Mouse (Mus musculus): ENCODE results near the gene Dock9. TPM values are rescaled to one million over a fixed set of nuclear protein-coding genes. Genes with fewer than 3 reads are reported as not detected.
"Not testable (repeated sequence)": the region's sequence is repeated elsewhere in the genome, so short reads cannot be mapped to it uniquely, and the experiment has no call there.

Gene Dock9
- polyA plus RNA-seq, 1 experiment from 2014 or later = 4.2 TPM

- not testable (repeated sequence) for H3K27me3 ChIP-seq (ENCODE audit: control insufficient read depth, insufficient read depth, low read length); H3K9me3 ChIP-seq (ENCODE audit: control insufficient read depth, low read length); H3K4me3 ChIP-seq (ENCODE audit: low read depth, low read length); H3K36me3 ChIP-seq (ENCODE audit: control insufficient read depth, insufficient read depth, low read length); H3K9ac ChIP-seq (ENCODE audit: low read length); H3K27ac ChIP-seq (ENCODE audit: low read depth, low read length); ATAC-seq (ENCODE audit: low FRiP score); DNase-seq (ENCODE audit: low spot score, missing footprints); H3K4me2 ChIP-seq
- 87% methylated on average over 3 of the region's 3 CpGs for WGBS
- peaks cover 15% of the 10 kb centered on the region for H3K4me1 ChIP-seq (ENCODE audit: control insufficient read depth, insufficient read depth, low read length)
These were observed 82.8 kb downstream of the Dock9 start for GRCm38 (mm10) chr14:121714799-121715198.

DNA sequence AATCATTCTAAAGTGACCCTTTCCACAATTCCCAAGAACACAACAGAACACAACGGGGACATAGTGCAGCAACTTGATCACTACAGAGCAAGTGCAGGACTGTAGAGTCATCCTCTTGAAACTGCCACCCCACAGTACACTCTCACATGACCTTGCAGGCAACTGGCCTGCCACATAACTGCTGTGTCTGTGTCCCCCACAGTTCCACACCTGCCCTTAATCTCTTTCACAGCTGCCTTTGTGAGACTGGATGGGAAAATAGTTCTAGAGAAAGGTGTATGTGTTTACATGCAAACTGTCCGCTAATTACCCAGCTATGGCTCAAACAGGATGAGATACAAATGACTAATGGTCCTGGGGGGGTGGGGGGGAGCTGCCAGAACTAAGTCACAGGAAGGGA lies 83.4 kb downstream of the Dock9 start:
- Histone ChIP-seq H3K9me3 (ENCODE audit: control insufficient read depth, low read length) (no peaks in the 10 kb centered on the region), H3K27me3 (ENCODE audit: control insufficient read depth, insufficient read depth, low read length) (no peaks in the 10 kb centered on the region), H3K36me3 (ENCODE audit: control insufficient read depth, insufficient read depth, low read length) (no peaks in the 10 kb centered on the region), H3K9ac (ENCODE audit: low read length) (no peak overlapping the region), H3K4me2 (no peak overlapping the region; the same call in 1 of the 2 replicates), H3K4me1 (ENCODE audit: control insufficient read depth, insufficient read depth, low read length) (peaks cover 15% of the 10 kb centered on the region), H3K27ac (ENCODE audit: low read depth, low read length) (peak overlapping the region; percentile 55; the same call in 1 of the 2 replicates), H3K4me3 (ENCODE audit: low read depth, low read length) (no peak overlapping the region)
- DNase-seq (ENCODE audit: low spot score, missing footprints) (no peak), ATAC-seq (ENCODE audit: low FRiP score) (peak; percentile 15; the same call in 1 of the 2 replicates)
- 56% methylated on average over 2 of the region's 2 CpGs for WGBS

DNA sequence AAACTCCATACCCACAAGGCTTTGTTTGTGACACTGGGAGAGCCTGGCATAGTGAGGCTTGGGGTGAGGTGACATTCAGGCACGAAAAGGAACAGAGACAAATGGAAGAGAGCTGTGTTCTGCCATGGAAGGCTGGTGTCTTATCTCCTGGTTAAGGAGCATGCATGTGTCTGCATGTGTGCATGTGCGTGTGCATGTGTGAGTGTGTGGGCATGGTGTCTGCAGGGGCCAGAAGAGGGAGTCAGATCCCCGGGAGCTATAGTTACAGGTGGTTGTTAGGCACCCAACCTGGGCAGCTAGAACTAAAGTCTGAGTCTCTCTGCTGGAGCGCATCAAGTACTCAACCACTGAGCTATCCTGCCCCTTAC lies 83.8 kb downstream of the Dock9 start:
- Histone ChIP-seq H3K4me1 (ENCODE audit: control insufficient read depth, insufficient read depth, low read length) (peaks cover 15% of the 10 kb centered on the region), H3K36me3 (ENCODE audit: control insufficient read depth, insufficient read depth, low read length) (no peaks in the 10 kb centered on the region), H3K27ac (ENCODE audit: low read depth, low read length) (peak overlapping the region; percentile 55), H3K4me2 (no peak overlapping the region; the same call in 1 of the 2 replicates), H3K9me3 (ENCODE audit: control insufficient read depth, low read length) (no peaks in the 10 kb centered on the region), H3K9ac (ENCODE audit: low read length) (no peak overlapping the region; the same call in 1 of the 2 replicates), H3K4me3 (ENCODE audit: low read depth, low read length) (no peak overlapping the region), H3K27me3 (ENCODE audit: control insufficient read depth, insufficient read depth, low read length) (no peaks in the 10 kb centered on the region)
- peak; percentile 54; the same call in 1 of the 2 replicates for ATAC-seq (ENCODE audit: low FRiP score)
- 30% methylated on average over 4 of the region's 4 CpGs for WGBS
- no peak for DNase-seq (ENCODE audit: low spot score, missing footprints)

DNA sequence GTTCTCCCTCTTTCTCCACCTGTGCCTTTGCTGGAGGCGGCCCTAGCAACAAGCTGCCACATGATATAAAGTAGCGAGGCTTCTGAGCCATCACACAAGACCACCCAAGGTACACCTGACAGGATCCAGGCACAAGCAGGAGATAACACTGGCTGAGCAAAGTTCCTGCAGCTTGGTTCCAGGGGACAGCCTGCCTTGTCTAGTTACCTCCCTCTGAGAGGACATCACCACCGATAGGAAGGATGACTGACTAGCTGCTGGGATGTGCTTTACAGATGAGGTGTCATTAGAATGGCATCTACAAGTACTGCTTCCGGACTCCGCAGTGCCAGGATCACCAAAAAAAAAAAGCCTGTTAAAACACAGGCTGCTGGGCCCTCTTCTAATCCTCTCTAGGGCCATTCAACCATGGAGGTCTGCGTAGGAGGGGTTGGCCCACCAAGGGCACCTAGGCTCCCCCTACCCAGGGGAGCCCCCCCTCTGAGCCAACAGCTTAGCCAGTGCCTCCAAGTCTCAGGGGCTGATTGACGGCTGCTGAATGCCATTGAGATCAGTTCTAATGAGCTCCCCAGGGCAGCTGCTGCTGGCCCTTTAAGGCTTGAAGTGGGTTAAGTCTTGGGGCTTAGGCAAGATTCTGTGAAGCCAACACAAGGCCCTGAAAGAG lies 84.3 kb downstream of the Dock9 start:
- peak; percentile 95 for DNase-seq (ENCODE audit: low spot score, missing footprints)
- Histone ChIP-seq H3K36me3 (ENCODE audit: control insufficient read depth, insufficient read depth, low read length) (no peaks in the 10 kb centered on the region), H3K4me3 (ENCODE audit: low read depth, low read length) (no peak overlapping the region), H3K4me2 (no peak overlapping the region; the same call in 1 of the 2 replicates), H3K9ac (ENCODE audit: low read length) (no peak overlapping the region; the same call in 1 of the 2 replicates), H3K27me3 (ENCODE audit: control insufficient read depth, insufficient read depth, low read length) (no peaks in the 10 kb centered on the region), H3K4me1 (ENCODE audit: control insufficient read depth, insufficient read depth, low read length) (peaks cover 15% of the 10 kb centered on the region), H3K27ac (ENCODE audit: low read depth, low read length) (peak overlapping the region; percentile 55), H3K9me3 (ENCODE audit: control insufficient read depth, low read length) (no peaks in the 10 kb centered on the region)
- peak; percentile 92 for ATAC-seq (ENCODE audit: low FRiP score)
- 3% methylated on average over 7 of the region's 7 CpGs for WGBS

DNA sequence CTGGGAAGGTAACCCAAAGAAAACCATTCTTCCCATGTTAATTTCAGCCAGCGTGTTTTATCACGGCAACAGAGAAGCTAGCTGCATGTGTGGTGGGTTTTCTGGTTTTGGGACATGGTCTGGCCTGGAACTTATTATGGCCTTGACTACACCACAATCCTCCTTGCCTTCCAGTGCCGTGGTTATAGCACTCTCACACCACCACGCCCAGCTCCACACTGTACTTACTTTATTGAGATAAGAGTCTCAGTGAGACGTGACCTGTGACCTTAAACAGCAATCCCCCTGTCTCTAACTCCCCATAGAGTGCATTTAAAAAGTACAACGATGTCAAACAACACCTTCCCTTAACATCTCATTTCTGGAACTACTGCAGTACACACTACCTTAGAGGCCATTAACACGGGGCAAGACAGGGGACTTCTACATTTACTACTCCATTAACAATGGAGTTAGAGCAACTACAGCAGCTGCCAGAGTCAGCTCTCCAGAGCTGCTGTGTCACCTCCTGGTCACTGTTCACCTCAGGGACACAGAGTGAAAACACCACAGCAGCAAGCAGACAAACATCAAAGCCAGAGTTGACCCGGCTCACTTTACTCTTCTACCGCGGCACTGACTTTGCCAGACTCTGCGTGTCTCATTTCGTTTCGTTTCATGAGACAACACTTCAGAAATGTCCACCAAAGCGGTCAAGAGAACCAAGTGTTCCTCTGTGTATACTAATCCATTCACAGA lies 86.4 kb downstream of the Dock9 start:
- Histone ChIP-seq H3K36me3 (ENCODE audit: control insufficient read depth, insufficient read depth, low read length) (no peaks in the 10 kb centered on the region), H3K4me1 (ENCODE audit: control insufficient read depth, insufficient read depth, low read length) (peaks cover 21% of the 10 kb centered on the region), H3K9me3 (ENCODE audit: control insufficient read depth, low read length) (no peaks in the 10 kb centered on the region), H3K27ac (ENCODE audit: low read depth, low read length) (no peak overlapping the region), H3K9ac (ENCODE audit: low read length) (no peak overlapping the region), H3K4me3 (ENCODE audit: low read depth, low read length) (no peak overlapping the region), H3K27me3 (ENCODE audit: control insufficient read depth, insufficient read depth, low read length) (no peaks in the 10 kb centered on the region), H3K4me2 (no peak overlapping the region)
- WGBS = 66% methylated on average over 14 of the region's 14 CpGs
- no peak for DNase-seq (ENCODE audit: low spot score, missing footprints)
- ATAC-seq (ENCODE audit: low FRiP score) = no peak

GRCm38 (mm10) chr14:121710130-121710529 lies 87.5 kb downstream of the Dock9 start:
- Histone ChIP-seq H3K36me3 (ENCODE audit: control insufficient read depth, insufficient read depth, low read length) (no peaks in the 10 kb centered on the region), H3K9me3 (ENCODE audit: control insufficient read depth, low read length) (no peaks in the 10 kb centered on the region), H3K4me3 (ENCODE audit: low read depth, low read length) (no peak overlapping the region), H3K27me3 (ENCODE audit: control insufficient read depth, insufficient read depth, low read length) (no peaks in the 10 kb centered on the region), H3K9ac (ENCODE audit: low read length) (no peak overlapping the region), H3K4me1 (ENCODE audit: control insufficient read depth, insufficient read depth, low read length) (peaks cover 21% of the 10 kb centered on the region), H3K4me2 (no peak overlapping the region), H3K27ac (ENCODE audit: low read depth, low read length) (no peak overlapping the region)
- DNase-seq (ENCODE audit: low spot score, missing footprints) (no peak), ATAC-seq (ENCODE audit: low FRiP score) (no peak)
- 66% methylated on average over 3 of the region's 3 CpGs for WGBS

DNA sequence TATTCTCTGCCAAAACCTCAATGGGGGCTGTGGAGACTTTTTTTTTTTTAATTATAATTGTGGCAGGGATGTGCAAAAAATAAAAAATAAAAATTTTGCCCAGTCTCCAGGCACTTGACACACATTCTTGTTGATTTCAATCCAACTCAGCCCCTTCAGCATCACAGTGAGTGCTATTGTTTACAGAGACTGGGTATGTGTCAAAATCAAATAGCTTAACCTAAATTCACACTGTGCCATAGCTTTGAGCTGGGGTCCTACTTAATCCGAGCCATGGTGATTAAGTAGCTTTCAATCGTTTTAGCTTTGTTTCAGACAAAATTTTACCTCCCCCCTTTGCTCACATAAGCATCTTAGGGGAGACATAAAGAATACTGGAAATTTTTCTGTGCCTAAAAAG lies 89.4 kb downstream of the Dock9 start:
- WGBS = 8% methylated on average over 2 of the region's 2 CpGs
- Histone ChIP-seq H3K9ac (ENCODE audit: low read length) (no peak overlapping the region), H3K36me3 (ENCODE audit: control insufficient read depth, insufficient read depth, low read length) (no peaks in the 10 kb centered on the region), H3K27me3 (ENCODE audit: control insufficient read depth, insufficient read depth, low read length) (no peaks in the 10 kb centered on the region), H3K4me2 (no peak overlapping the region), H3K4me1 (ENCODE audit: control insufficient read depth, insufficient read depth, low read length) (peaks cover 10% of the 10 kb centered on the region), H3K9me3 (ENCODE audit: control insufficient read depth, low read length) (no peaks in the 10 kb centered on the region), H3K27ac (ENCODE audit: low read depth, low read length) (no peak overlapping the region), H3K4me3 (ENCODE audit: low read depth, low read length) (no peak overlapping the region)
- DNase-seq (ENCODE audit: low spot score, missing footprints) (no peak), ATAC-seq (ENCODE audit: low FRiP score) (peak; percentile 58; the same call in 1 of the 2 replicates)

DNA sequence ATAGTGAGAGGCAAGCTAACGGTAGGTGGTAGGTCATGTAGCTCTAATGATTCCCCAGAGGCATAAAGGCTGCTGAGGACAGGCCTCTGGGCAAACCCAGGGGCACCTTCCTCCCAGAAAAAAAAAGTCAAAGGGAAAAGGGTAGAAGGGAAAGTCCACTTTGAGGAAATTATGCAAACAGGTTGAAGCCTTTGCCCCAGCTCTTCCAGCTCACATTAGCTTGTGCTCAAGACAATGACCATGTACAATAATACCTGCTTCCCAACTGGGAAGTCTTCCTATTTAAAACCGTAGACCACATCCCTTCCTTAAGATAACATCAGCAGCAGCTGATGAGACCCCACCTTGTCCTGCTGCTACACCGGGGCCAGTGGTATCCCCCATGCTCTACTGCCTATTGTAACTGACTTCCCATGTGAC lies 91.1 kb downstream of the Dock9 start:
- no peaks in the 10 kb centered on the region for H3K36me3 ChIP-seq (ENCODE audit: control insufficient read depth, insufficient read depth, low read length)
- no peak overlapping the region for H3K9ac ChIP-seq (ENCODE audit: low read length)
- 79% methylated on average over 3 of the region's 3 CpGs for WGBS
- H3K4me1 ChIP-seq (ENCODE audit: control insufficient read depth, insufficient read depth, low read length) = peaks cover 6% of the 10 kb centered on the region
- DNase-seq (ENCODE audit: low spot score, missing footprints) (no peak), ATAC-seq (ENCODE audit: low FRiP score) (no peak)
- no peak overlapping the region for H3K4me3 ChIP-seq (ENCODE audit: low read depth, low read length)
- no peak overlapping the region for H3K27ac ChIP-seq (ENCODE audit: low read depth, low read length)
- no peaks in the 10 kb centered on the region for H3K27me3 ChIP-seq (ENCODE audit: control insufficient read depth, insufficient read depth, low read length)
- H3K9me3 ChIP-seq (ENCODE audit: control insufficient read depth, low read length) = no peaks in the 10 kb centered on the region
- no peak overlapping the region for H3K4me2 ChIP-seq

GRCm38 (mm10) chr14:121705644-121706043 lies 92.0 kb downstream of the Dock9 start:
- ATAC-seq (ENCODE audit: low FRiP score) = no peak
- 78% methylated on average over 5 of the region's 5 CpGs for WGBS
- peaks cover 6% of the 10 kb centered on the region for H3K4me1 ChIP-seq (ENCODE audit: control insufficient read depth, insufficient read depth, low read length)
- no peak for DNase-seq (ENCODE audit: low spot score, missing footprints)
- no peak overlapping the region for H3K4me2 ChIP-seq
- H3K27me3 ChIP-seq (ENCODE audit: control insufficient read depth, insufficient read depth, low read length) = no peaks in the 10 kb centered on the region
- H3K9me3 ChIP-seq (ENCODE audit: control insufficient read depth, low read length) = no peaks in the 10 kb centered on the region
- no peak overlapping the region for H3K27ac ChIP-seq (ENCODE audit: low read depth, low read length)
- no peaks in the 10 kb centered on the region for H3K36me3 ChIP-seq (ENCODE audit: control insufficient read depth, insufficient read depth, low read length)
- no peak overlapping the region for H3K4me3 ChIP-seq (ENCODE audit: low read depth, low read length)
- no peak overlapping the region for H3K9ac ChIP-seq (ENCODE audit: low read length)
